Mouse (Mus musculus) liver, embryonic 16.5 days (tissue): Measurements from ENCODE around the gene Bmp4. TPM values are rescaled to one million over a fixed set of nuclear protein-coding genes. Genes with fewer than 3 reads are reported as not detected.

Experiments used
- ATAC-seq: fragments of 200-750 bp; cut with Nextera tagmentation; 2 replicates; pipeline ENCODE4 v1.8.0; 2017; ENCODE audit warnings: low read depth, mild to moderate bottlenecking, moderate number of reproducible peaks, moderate library complexity
- H3K27ac ChIP-seq: fragments of 300-500 bp; sonication (generic); 2 replicates; pipeline ENCODE4 v1.5.1; 2014; ENCODE audit warnings: mild to moderate bottlenecking, low read length
- H3K27me3 ChIP-seq: fragments of 300-500 bp; sonication (generic); 2 replicates; pipeline ENCODE4 v1.6.1; 2014; ENCODE audit warnings: low read depth, low read length, mixed read lengths; ENCODE audit not compliant: control insufficient read depth, insufficient read depth
- H3K36me3 ChIP-seq: fragments of 300-500 bp; sonication (generic); 2 replicates; pipeline ENCODE4 v1.6.1; 2014; ENCODE audit warnings: mild to moderate bottlenecking; ENCODE audit not compliant: control insufficient read depth, insufficient read depth
- H3K4me1 ChIP-seq: fragments of 300-500 bp; sonication (generic); 2 replicates; pipeline ENCODE4 v1.6.1; 2014; ENCODE audit warnings: low read depth, low read length, mixed read lengths; ENCODE audit not compliant: control insufficient read depth
- H3K4me2 ChIP-seq: fragments of 300-500 bp; sonication (generic); 2 replicates; pipeline ENCODE4 v1.6.1; 2014; ENCODE audit warnings: low read depth, low read length, mixed read lengths
- H3K4me3 ChIP-seq: fragments of 300-500 bp; sonication (generic); 2 replicates; pipeline ENCODE4 v1.5.1; 2014; ENCODE audit warnings: low read depth, mild to moderate bottlenecking, low read length
- H3K9ac ChIP-seq: fragments of 300-500 bp; sonication (generic); 2 replicates; pipeline ENCODE4 v1.6.1; 2014; ENCODE audit warnings: low read depth, low read length
- H3K9me3 ChIP-seq: fragments of 300-500 bp; sonication (generic); replicated peaks from 2 replicates; pipeline ENCODE4 v1.6.1; 2016; ENCODE audit warnings: low read length; ENCODE audit not compliant: control insufficient read depth
- WGBS: fragments of 180-500 bp; shearing (Covaris S2); extraction: QIAGEN DNeasy Blood & Tissue Kit; methylation state at CpG from one replicate; pipeline ENCODE4 v1.1.7; 2014; ENCODE audit not compliant: insufficient replicate concordance; 5-methylcytosine and 5-hydroxymethylcytosine counted together
- polyA plus RNA-seq: library from polyadenylated mRNA; unstranded; fragments of >200 nt; fragmentation: Nextera tagmentation; extraction: Ambion mirVana; gene quantifications from 2 replicates; pipeline ENCODE4 v1.2.1, GENCODE M21; 2015

The Bmp4 gene
- polyA plus RNA-seq, 1 experiment from 2014 or later: 1.1 TPM

GRCm38 (mm10) chr14:46375796-46376195 lies 14.7 kb downstream of the Bmp4 start:
- Histone ChIP-seq H3K27me3 (peaks cover 10% of the 10 kb centered on the region), H3K9ac (no peak overlapping the region), H3K36me3 (no peaks in the 10 kb centered on the region), H3K4me2 (no peak overlapping the region), H3K4me1 (no peaks in the 10 kb centered on the region; the same call in 1 of the 2 replicates), H3K27ac (no peak overlapping the region), H3K4me3 (no peak overlapping the region), H3K9me3 (no peaks in the 10 kb centered on the region)
- no peak for ATAC-seq
- 34% methylated on average over 5 of the region's 5 CpGs for WGBS

- H3K4me3 ChIP-seq: no peak overlapping the region
- no peak overlapping the region for H3K4me2 ChIP-seq
- no peak overlapping the region for H3K9ac ChIP-seq
- no peaks in the 10 kb centered on the region for H3K9me3 ChIP-seq
- WGBS: 61% methylated on average over 9 of the region's 9 CpGs
- H3K36me3 ChIP-seq: no peaks in the 10 kb centered on the region
- H3K27me3 ChIP-seq: no peaks in the 10 kb centered on the region
- no peaks in the 10 kb centered on the region for H3K4me1 ChIP-seq
- no peak overlapping the region for H3K27ac ChIP-seq
- ATAC-seq: no peak
Measured at GRCm38 (mm10) chr14:46372452-46372851, 18.0 kb downstream of the Bmp4 start.

GRCm38 (mm10) chr14:46363209-46363608 lies 27.3 kb downstream of the Bmp4 start:
- 33% methylated on average over 10 of the region's 10 CpGs for WGBS
- Histone ChIP-seq H3K27ac (no peak overlapping the region), H3K9ac (no peak overlapping the region), H3K4me2 (no peak overlapping the region), H3K27me3 (no peaks in the 10 kb centered on the region), H3K36me3 (no peaks in the 10 kb centered on the region), H3K4me1 (no peaks in the 10 kb centered on the region), H3K9me3 (no peaks in the 10 kb centered on the region), H3K4me3 (no peak overlapping the region)
- ATAC-seq: no peak

- no peak overlapping the region for H3K4me3 ChIP-seq
Measured at GRCm38 (mm10) chr14:46357696-46358095, 32.8 kb downstream of the Bmp4 start.

GRCm38 (mm10) chr14:46357286-46357685 lies 33.2 kb downstream of the Bmp4 start:
- 67% methylated on average over 7 of the region's 7 CpGs for WGBS
- H3K27me3 ChIP-seq: no peaks in the 10 kb centered on the region
- no peak overlapping the region for H3K4me2 ChIP-seq
- ATAC-seq: no peak
- no peak overlapping the region for H3K4me3 ChIP-seq
- H3K4me1 ChIP-seq: no peaks in the 10 kb centered on the region
- no peak overlapping the region for H3K27ac ChIP-seq
- no peaks in the 10 kb centered on the region for H3K36me3 ChIP-seq
- H3K9me3 ChIP-seq: no peaks in the 10 kb centered on the region
- H3K9ac ChIP-seq: no peak overlapping the region

More at GRCm38 (mm10) chr14:46357696-46358095, 32.8 kb downstream of the Bmp4 start:
- no peaks in the 10 kb centered on the region for H3K27me3 ChIP-seq
- H3K9me3 ChIP-seq: no peaks in the 10 kb centered on the region
- no peak overlapping the region for H3K27ac ChIP-seq
- no peaks in the 10 kb centered on the region for H3K4me1 ChIP-seq
- 57% methylated on average over 8 of the region's 8 CpGs for WGBS
- H3K4me2 ChIP-seq: no peak overlapping the region
- no peak for ATAC-seq
- no peak overlapping the region for H3K9ac ChIP-seq
- H3K36me3 ChIP-seq: no peaks in the 10 kb centered on the region

GRCm38 (mm10) chr14:46344750-46345149 lies 45.7 kb downstream of the Bmp4 start:
- Histone ChIP-seq H3K27ac (no peak overlapping the region), H3K27me3 (no peaks in the 10 kb centered on the region), H3K36me3 (no peaks in the 10 kb centered on the region), H3K4me2 (no peak overlapping the region), H3K9ac (no peak overlapping the region), H3K4me1 (no peaks in the 10 kb centered on the region), H3K9me3 (no peaks in the 10 kb centered on the region), H3K4me3 (no peak overlapping the region)
- no peak for ATAC-seq

GRCm38 (mm10) chr14:46338801-46339200 lies 51.7 kb downstream of the Bmp4 start:
- ATAC-seq: no peak
- no peak overlapping the region for H3K4me3 ChIP-seq
- no peak overlapping the region for H3K4me2 ChIP-seq
- no peaks in the 10 kb centered on the region for H3K4me1 ChIP-seq
- no peak overlapping the region for H3K9ac ChIP-seq
- no peaks in the 10 kb centered on the region for H3K27me3 ChIP-seq
- H3K36me3 ChIP-seq: no peaks in the 10 kb centered on the region
- WGBS: 64% methylated on average over 11 of the region's 11 CpGs
- H3K9me3 ChIP-seq: no peaks in the 10 kb centered on the region
- H3K27ac ChIP-seq: no peak overlapping the region

Other genes starting within 250 kb of the Bmp4 start
- not detected in 2 replicates for gene Gm15217, start 11.3 kb downstream of the Bmp4 start, polyA plus RNA-seq